Comparison of ENCODE assay signal across 8 mouse cellular contexts in the genomic region with DNA sequence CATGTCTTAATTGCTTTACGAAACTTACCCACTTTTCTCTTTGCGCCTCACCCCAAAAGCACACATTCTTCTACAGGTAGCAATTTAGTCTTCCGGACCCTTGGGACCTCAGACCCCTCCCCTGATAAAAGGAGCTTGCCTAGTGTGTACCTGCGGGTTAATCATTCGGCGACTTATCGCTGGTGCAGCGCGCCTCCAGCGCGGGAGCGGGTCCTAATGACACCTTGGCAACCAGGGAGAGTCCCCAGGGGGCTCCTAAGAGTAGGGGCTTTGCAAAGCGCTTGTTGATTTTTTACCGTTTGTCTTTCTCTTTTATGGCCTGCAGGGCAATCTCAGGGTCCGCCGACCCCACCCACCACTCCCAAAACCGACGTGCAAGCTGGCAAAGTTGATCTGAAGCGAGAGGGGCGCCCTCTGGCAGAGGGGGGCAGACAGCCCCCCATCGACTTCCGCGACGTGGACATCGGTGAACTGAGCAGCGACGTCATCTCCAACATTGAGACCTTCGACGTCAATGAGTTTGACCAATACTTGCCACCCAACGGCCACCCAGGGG. TPM values are rescaled to one million over a fixed set of nuclear protein-coding genes. Genes with fewer than 3 reads are reported as not detected.
DNase-seq lines count a peak whose midpoint lies in the region; ATAC-seq lines count a peak whose summit lies in the region.

No protein-coding gene starts in this region.

- peaks cover 53% of the 10 kb centered on the region for H3K27me3 ChIP-seq in heart, embryonic 16.5 days (ENCODE audit: control insufficient read depth, insufficient read depth, low read length)
- H3K27me3 ChIP-seq in hindbrain, embryonic 11.5 days (ENCODE audit: control insufficient read depth, insufficient read depth, low read length): no peaks in the 10 kb centered on the region
- peaks cover 7% of the 10 kb centered on the region for H3K27me3 ChIP-seq in midbrain, embryonic 13.5 days

- H3K4me1 ChIP-seq in heart, embryonic 16.5 days (ENCODE audit: control insufficient read depth, insufficient read depth, low read length): peaks cover 14% of the 10 kb centered on the region
- H3K4me1 ChIP-seq in hindbrain, embryonic 11.5 days (replicated peaks; ENCODE audit: control insufficient read depth, insufficient read depth, low read length): peaks cover 8% of the 10 kb centered on the region
- peaks cover 68% of the 10 kb centered on the region for H3K4me1 ChIP-seq in midbrain, embryonic 13.5 days (replicated peaks)

- H3K4me3 ChIP-seq in heart, embryonic 16.5 days (ENCODE audit: low read length): peak overlapping the region; percentile 54
- H3K4me3 ChIP-seq in hindbrain, embryonic 11.5 days (ENCODE audit: low read depth, low read length): peak overlapping the region; percentile 87
- H3K4me3 ChIP-seq in midbrain, embryonic 13.5 days (replicated peaks): peak overlapping the region; percentile 78

- intact Hi-C loops in heart, postnatal 10 days (cut with DNase I): no loop called here

- no peak for DNase-seq in heart, postnatal 10 days
- peak; percentile 28 for DNase-seq in R1 (ENCODE audit: low read depth, low spot score)
- DNase-seq in hindbrain, embryonic 11.5 days (ENCODE audit: low spot score): peak; percentile 63
- no peak for DNase-seq in cerebellum, postnatal 36 days
- DNase-seq in ovary, postnatal 10 days (ENCODE audit: low spot score): no peak

- peak overlapping the region; percentile 53 for H3K9ac ChIP-seq in heart, embryonic 16.5 days (ENCODE audit: low read length)
- H3K9ac ChIP-seq in hindbrain, embryonic 11.5 days (ENCODE audit: low read depth, low read length): peak overlapping the region; percentile 91
- peak overlapping the region; percentile 88 for H3K9ac ChIP-seq in midbrain, embryonic 13.5 days (replicated peaks)

- no peak for ATAC-seq in heart, embryonic 16.5 days (replicated peaks; ENCODE audit: extremely low read depth, insufficient read depth, low FRiP score)
- no peak for ATAC-seq in hindbrain, embryonic 11.5 days (ENCODE audit: low FRiP score)
- no peak for ATAC-seq in midbrain, embryonic 13.5 days
- ATAC-seq in granulocyte monocyte progenitor cell, adult 5-6 weeks (replicated peaks; ENCODE audit: poor library complexity, severe bottlenecking): no peak

- H3K9me3 ChIP-seq in heart, embryonic 16.5 days (replicated peaks; ENCODE audit: control insufficient read depth, low read length): no peaks in the 10 kb centered on the region
- no peaks in the 10 kb centered on the region for H3K9me3 ChIP-seq in hindbrain, embryonic 11.5 days (ENCODE audit: control insufficient read depth, low read length)
- no peaks in the 10 kb centered on the region for H3K9me3 ChIP-seq in midbrain, embryonic 13.5 days

- H3K27ac ChIP-seq in heart, embryonic 16.5 days (ENCODE audit: low read length): no peak overlapping the region
- H3K27ac ChIP-seq in hindbrain, embryonic 11.5 days (ENCODE audit: low read depth, low read length): peak overlapping the region; percentile 62
- H3K27ac ChIP-seq in midbrain, embryonic 13.5 days: peak overlapping the region; percentile 90

- H3K36me3 ChIP-seq in heart, embryonic 16.5 days (ENCODE audit: control insufficient read depth, insufficient read depth): no peaks in the 10 kb centered on the region
- H3K36me3 ChIP-seq in hindbrain, embryonic 11.5 days (ENCODE audit: control insufficient read depth, insufficient read depth, low read length): no peaks in the 10 kb centered on the region
- H3K36me3 ChIP-seq in midbrain, embryonic 13.5 days: no peaks in the 10 kb centered on the region

- H3K4me2 ChIP-seq in heart, embryonic 16.5 days (ENCODE audit: low read depth, low read length): peak overlapping the region; percentile 63
- peak overlapping the region; percentile 93 for H3K4me2 ChIP-seq in hindbrain, embryonic 11.5 days (replicated peaks; ENCODE audit: low read depth, low read length)
- H3K4me2 ChIP-seq in midbrain, embryonic 13.5 days (replicated peaks): peak overlapping the region; percentile 95

- 4% methylated on average over 30 of the region's 30 CpGs for WGBS in heart, embryonic 16.5 days
- 2% methylated on average over 30 of the region's 30 CpGs for WGBS in hindbrain, embryonic 11.5 days
- WGBS in midbrain, embryonic 13.5 days: 6% methylated on average over 30 of the region's 30 CpGs

RNA-seq across cellular contexts. Expression of a gene that starts 2.4 kb away (rescaled TPM):
- 19.9 and 20.0 TPM in 2 replicates for polyA plus RNA-seq in heart, embryonic 16.5 days (2015; fragmentation: Nextera tagmentation; extraction: Ambion mirVana)
- total RNA-seq in heart, postnatal 10 days (2021): 1 to 10 TPM; 6.5 to 6.7 TPM
- 127 and 137 TPM in 2 replicates for polyA plus RNA-seq in hindbrain, embryonic 11.5 days (2014; fragmentation: Nextera tagmentation; extraction: Ambion mirVana)
- 71.5 and 83.9 TPM in 2 replicates for polyA plus RNA-seq in midbrain, embryonic 13.5 days (2015; fragmentation: Nextera tagmentation; extraction: Ambion mirVana)
- not detected in 2 replicates for total RNA-seq in granulocyte monocyte progenitor cell, adult 5-6 weeks (2014; fragmentation: Nextera tagmentation)
- total RNA-seq in granulocyte monocyte progenitor cell, adult 5-6 weeks (2017): not detected in 2 replicates

Comparison
In these comparisons a context has a peak if more than half of its experiments do, and no peak if none do; other contexts are left out.
1. DNase-seq: peak in R1 (single experiment) and hindbrain, embryonic 11.5 days (single experiment); none in heart, postnatal 10 days (0 of 2), cerebellum, postnatal 36 days (0 of 2) and ovary, postnatal 10 days (single experiment).
2. Peak in every context shown above with its lines, with median percentiles within 50 percentile points of each other: H3K4me2 ChIP-seq, H3K4me3 ChIP-seq and H3K9ac ChIP-seq.